Mouse (Mus musculus): ENCODE data around the gene Chmp3. TPM values are rescaled to one million over a fixed set of nuclear protein-coding genes. Genes with fewer than 3 reads are reported as not detected.

Gene Chmp3
- total and polyA plus RNA-seq, 2 experiments from 2014 or later: 43.6 to 57.9 TPM

GRCm38 (mm10) chr6:71621551-71621950 is 78.0 kb downstream of the Chmp3 start:
- ATAC-seq (no peak), DNase-seq (ENCODE audit: low spot score) (no peak)
- no peaks in the 10 kb centered on the region for H3K27me3 ChIP-seq (ENCODE audit: insufficient read depth, low read length)
- no peak overlapping the region for H3K4me3 ChIP-seq (ENCODE audit: low read length)
- peaks cover 32% of the 10 kb centered on the region for H3K36me3 ChIP-seq (ENCODE audit: insufficient read depth, low read length)
- no peak for TF ChIP-seq CTCF (IDR thresholded peaks at IDR 0.05; ENCODE audit: low read depth)
- no peak overlapping the region for H3K27ac ChIP-seq
- no peaks in the 10 kb centered on the region for H3K9me3 ChIP-seq (ENCODE audit: low read length)
- no peak overlapping the region for H3K4me2 ChIP-seq (ENCODE audit: low read depth, low read length)
- 83% methylated on average over 5 of the region's 5 CpGs for WGBS
- no peaks in the 10 kb centered on the region for H3K4me1 ChIP-seq (ENCODE audit: insufficient read depth, low read length)
- no peak overlapping the region for H3K9ac ChIP-seq (replicated peaks; ENCODE audit: low read length)

GRCm38 (mm10) chr6:71621981-71622380 is 78.4 kb downstream of the Chmp3 start:
- ATAC-seq (no peak), DNase-seq (ENCODE audit: low spot score) (no peak)
- Histone ChIP-seq H3K9ac (replicated peaks; ENCODE audit: low read length) (no peak overlapping the region), H3K4me3 (ENCODE audit: low read length) (no peak overlapping the region), H3K9me3 (ENCODE audit: low read length) (no peaks in the 10 kb centered on the region), H3K4me2 (ENCODE audit: low read depth, low read length) (no peak overlapping the region), H3K27me3 (ENCODE audit: insufficient read depth, low read length) (no peaks in the 10 kb centered on the region), H3K36me3 (ENCODE audit: insufficient read depth, low read length) (peaks cover 28% of the 10 kb centered on the region), H3K4me1 (ENCODE audit: insufficient read depth, low read length) (no peaks in the 10 kb centered on the region), H3K27ac (no peak overlapping the region)
- no peak for TF ChIP-seq CTCF (IDR thresholded peaks at IDR 0.05; ENCODE audit: low read depth)
- WGBS: 63% methylated on average over 5 of the region's 5 CpGs

- Histone ChIP-seq H3K36me3 (ENCODE audit: insufficient read depth, low read length) (peaks cover 12% of the 10 kb centered on the region), H3K27ac (no peak overlapping the region), H3K27me3 (ENCODE audit: insufficient read depth, low read length) (no peaks in the 10 kb centered on the region), H3K4me3 (ENCODE audit: low read length) (no peak overlapping the region), H3K4me2 (ENCODE audit: low read depth, low read length) (no peak overlapping the region), H3K9me3 (ENCODE audit: low read length) (no peaks in the 10 kb centered on the region), H3K9ac (replicated peaks; ENCODE audit: low read length) (no peak overlapping the region), H3K4me1 (ENCODE audit: insufficient read depth, low read length) (no peaks in the 10 kb centered on the region)
- no peak for TF ChIP-seq CTCF (IDR thresholded peaks at IDR 0.05; ENCODE audit: low read depth)
- no peak for DNase-seq (ENCODE audit: low spot score)
- no peak for ATAC-seq
Measured at GRCm38 (mm10) chr6:71624723-71625122, 81.1 kb downstream of the Chmp3 start.

- ATAC-seq (no peak), DNase-seq (ENCODE audit: low spot score) (no peak)
- Histone ChIP-seq H3K9me3 (ENCODE audit: low read length) (no peaks in the 10 kb centered on the region), H3K27ac (no peak overlapping the region), H3K36me3 (ENCODE audit: insufficient read depth, low read length) (peaks cover 11% of the 10 kb centered on the region), H3K4me2 (ENCODE audit: low read depth, low read length) (no peak overlapping the region), H3K9ac (replicated peaks; ENCODE audit: low read length) (no peak overlapping the region), H3K4me3 (ENCODE audit: low read length) (no peak overlapping the region), H3K4me1 (ENCODE audit: insufficient read depth, low read length) (peaks cover 6% of the 10 kb centered on the region), H3K27me3 (ENCODE audit: insufficient read depth, low read length) (no peaks in the 10 kb centered on the region)
- WGBS: 93% methylated on average over 2 of the region's 2 CpGs
- no peak for TF ChIP-seq CTCF (IDR thresholded peaks at IDR 0.05; ENCODE audit: low read depth)
Measured at GRCm38 (mm10) chr6:71625984-71626383, 82.4 kb downstream of the Chmp3 start.

GRCm38 (mm10) chr6:71627325-71627724 is 83.7 kb downstream of the Chmp3 start:
- Histone ChIP-seq H3K9me3 (ENCODE audit: low read length) (no peaks in the 10 kb centered on the region), H3K4me3 (ENCODE audit: low read length) (no peak overlapping the region), H3K9ac (replicated peaks; ENCODE audit: low read length) (no peak overlapping the region), H3K36me3 (ENCODE audit: insufficient read depth, low read length) (peaks cover 11% of the 10 kb centered on the region), H3K27ac (no peak overlapping the region), H3K27me3 (ENCODE audit: insufficient read depth, low read length) (no peaks in the 10 kb centered on the region), H3K4me2 (ENCODE audit: low read depth, low read length) (no peak overlapping the region), H3K4me1 (ENCODE audit: insufficient read depth, low read length) (peaks cover 13% of the 10 kb centered on the region)
- ATAC-seq: no peak
- TF ChIP-seq CTCF (IDR thresholded peaks at IDR 0.05; ENCODE audit: low read depth): no peak
- DNase-seq (ENCODE audit: low spot score): no peak

GRCm38 (mm10) chr6:71631196-71631595 is 87.6 kb downstream of the Chmp3 start:
- Histone ChIP-seq H3K9ac (replicated peaks; ENCODE audit: low read length) (no peak overlapping the region), H3K9me3 (ENCODE audit: low read length) (no peaks in the 10 kb centered on the region), H3K27me3 (ENCODE audit: insufficient read depth, low read length) (no peaks in the 10 kb centered on the region), H3K4me3 (ENCODE audit: low read length) (peak overlapping the region; percentile 64), H3K4me2 (ENCODE audit: low read depth, low read length) (peak overlapping the region; percentile 81), H3K27ac (no peak overlapping the region), H3K36me3 (ENCODE audit: insufficient read depth, low read length) (no peaks in the 10 kb centered on the region; the same call in 1 of the 2 replicates), H3K4me1 (ENCODE audit: insufficient read depth, low read length) (peaks cover 13% of the 10 kb centered on the region)
- no peak for DNase-seq (ENCODE audit: low spot score)
- no peak for ATAC-seq
- TF ChIP-seq CTCF (IDR thresholded peaks at IDR 0.05; ENCODE audit: low read depth): no peak
- 8% methylated on average over 2 of the region's 2 CpGs for WGBS

GRCm38 (mm10) chr6:71631706-71632461 is 88.3 kb downstream of the Chmp3 start:
- Histone ChIP-seq H3K27me3 (ENCODE audit: insufficient read depth, low read length) (no peaks in the 10 kb centered on the region), H3K9ac (replicated peaks; ENCODE audit: low read length) (peak overlapping the region; percentile 75), H3K36me3 (ENCODE audit: insufficient read depth, low read length) (no peaks in the 10 kb centered on the region; the same call in 1 of the 2 replicates), H3K9me3 (ENCODE audit: low read length) (no peaks in the 10 kb centered on the region), H3K4me2 (ENCODE audit: low read depth, low read length) (peak overlapping the region; percentile 81), H3K4me1 (ENCODE audit: insufficient read depth, low read length) (peaks cover 13% of the 10 kb centered on the region), H3K4me3 (ENCODE audit: low read length) (peak overlapping the region; percentile 64), H3K27ac (peak overlapping the region; percentile 100)
- ATAC-seq (no peak), DNase-seq (ENCODE audit: low spot score) (peak; percentile 55)
- TF ChIP-seq CTCF (IDR thresholded peaks at IDR 0.05; ENCODE audit: low read depth): no peak
- 1% methylated on average over 41 of the region's 42 CpGs for WGBS

Other genes starting within 250 kb of the Chmp3 start
- gene Smyd1, start 221.6 kb upstream of the Chmp3 start, total RNA-seq (2014; rRNA removed): 0.89 and 1.6 TPM in 2 replicates
- 0.18 and 0.19 TPM in 2 replicates for gene Smyd1, start 221.6 kb upstream of the Chmp3 start, polyA plus RNA-seq (2015; fragmentation: Nextera tagmentation; extraction: Ambion mirVana)
- gene Cd8b1, start 221.0 kb upstream of the Chmp3 start, total RNA-seq (2014; rRNA removed): not detected in 2 replicates
- not detected in 2 replicates for gene Cd8b1, start 221.0 kb upstream of the Chmp3 start, polyA plus RNA-seq (2015; fragmentation: Nextera tagmentation; extraction: Ambion mirVana)
- not detected in 2 replicates for gene Cd8a, start 170.4 kb upstream of the Chmp3 start, total RNA-seq (2014; rRNA removed)
- not detected in 2 replicates for gene Cd8a, start 170.4 kb upstream of the Chmp3 start, polyA plus RNA-seq (2015; fragmentation: Nextera tagmentation; extraction: Ambion mirVana)
- 44.9 and 46.1 TPM in 2 replicates for gene Rmnd5a, start 103.2 kb upstream of the Chmp3 start, total RNA-seq (2014; rRNA removed)
- 8.6 TPM in 2 replicates for gene Rmnd5a, start 103.2 kb upstream of the Chmp3 start, polyA plus RNA-seq (2015; fragmentation: Nextera tagmentation; extraction: Ambion mirVana)
- gene Rnf103, start 49.9 kb upstream of the Chmp3 start, total RNA-seq (2014; rRNA removed): 27.9 and 30.4 TPM in 2 replicates
- 23.2 and 25.5 TPM in 2 replicates for gene Rnf103, start 49.9 kb upstream of the Chmp3 start, polyA plus RNA-seq (2015; fragmentation: Nextera tagmentation; extraction: Ambion mirVana)
- 24.9 and 26.3 TPM in 2 replicates for gene Kdm3a, start 89.2 kb downstream of the Chmp3 start, total RNA-seq (2014; rRNA removed)
- 17.9 and 21.8 TPM in 2 replicates for gene Kdm3a, start 89.2 kb downstream of the Chmp3 start, polyA plus RNA-seq (2015; fragmentation: Nextera tagmentation; extraction: Ambion mirVana)
- gene Reep1, start 163.8 kb downstream of the Chmp3 start, total RNA-seq (2014; rRNA removed): 319 and 369 TPM in 2 replicates
- 188 and 213 TPM in 2 replicates for gene Reep1, start 163.8 kb downstream of the Chmp3 start, polyA plus RNA-seq (2015; fragmentation: Nextera tagmentation; extraction: Ambion mirVana)